Mouse (Mus musculus): ENCODE data around the gene Ldlrad3. TPM values are rescaled to one million over a fixed set of nuclear protein-coding genes. Genes with fewer than 3 reads are reported as not detected.
A peak's percentile ranks its signal among the peaks of the same experiment; 100 is the strongest.

The Ldlrad3 gene
- polyA plus RNA-seq, 1 experiment from 2014 or later, result 7.2 TPM

DNA sequence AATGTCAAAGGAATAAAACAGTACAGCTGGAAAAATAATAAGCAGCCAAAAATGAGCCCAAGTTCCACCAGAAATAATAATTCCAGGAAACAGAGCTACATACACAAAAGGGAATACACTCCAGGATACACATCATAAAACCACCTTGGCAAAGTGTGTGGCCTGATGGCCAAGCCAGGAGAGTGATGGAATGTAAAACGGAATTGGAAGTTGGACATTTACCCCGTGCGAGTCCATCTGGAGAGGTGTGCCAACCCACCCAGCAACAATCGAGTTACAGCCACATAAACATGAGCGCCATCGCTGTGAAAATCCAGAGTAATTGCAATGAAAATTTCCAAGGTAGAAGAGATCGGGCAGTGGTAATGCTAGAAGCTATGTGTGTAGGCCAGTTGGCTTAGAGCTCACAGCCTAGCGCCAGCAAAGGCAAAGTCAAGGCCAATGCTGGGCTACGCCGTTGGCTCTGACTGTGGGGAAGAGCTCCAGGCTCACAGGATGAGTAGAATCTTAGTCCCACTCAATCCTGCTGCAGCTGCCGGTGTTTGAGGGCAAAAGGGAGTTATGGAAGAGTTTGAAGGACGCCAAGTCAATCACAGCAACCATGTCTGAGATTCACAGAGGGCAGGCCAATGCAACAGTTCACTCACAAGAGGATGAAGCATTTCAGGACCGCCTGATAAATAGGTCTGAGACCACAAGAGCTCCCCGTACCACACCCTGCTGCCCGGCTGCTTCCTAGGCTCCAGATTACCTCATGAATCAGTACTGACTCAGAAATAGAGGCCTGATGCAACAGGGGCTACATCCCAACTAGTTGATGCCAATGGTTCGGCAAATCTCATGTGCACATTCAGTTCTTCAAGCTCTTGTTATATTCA is 7.0 kb upstream of the Ldlrad3 start:
- Histone ChIP-seq H3K9ac (ENCODE audit: low read depth, low read length) (no peak overlapping the region), H3K4me3 (ENCODE audit: low read depth, low read length) (no peak overlapping the region), H3K27me3 (ENCODE audit: control insufficient read depth, insufficient read depth, low read depth, low read length) (no peaks in the 10 kb centered on the region), H3K4me2 (ENCODE audit: low read depth, low read length) (no peak overlapping the region), H3K9me3 (replicated peaks; ENCODE audit: control insufficient read depth, low read length) (no peaks in the 10 kb centered on the region), H3K4me1 (ENCODE audit: control insufficient read depth, low read depth, low read length) (no peaks in the 10 kb centered on the region; the same call in none of the 2 replicates), H3K36me3 (ENCODE audit: control insufficient read depth, insufficient read depth) (no peaks in the 10 kb centered on the region), H3K27ac (ENCODE audit: low read length) (no peak overlapping the region)
- ATAC-seq (ENCODE audit: low read depth), result no peak
- 56% methylated on average over 16 of the region's 16 CpGs for WGBS (ENCODE audit: insufficient replicate concordance)

DNA sequence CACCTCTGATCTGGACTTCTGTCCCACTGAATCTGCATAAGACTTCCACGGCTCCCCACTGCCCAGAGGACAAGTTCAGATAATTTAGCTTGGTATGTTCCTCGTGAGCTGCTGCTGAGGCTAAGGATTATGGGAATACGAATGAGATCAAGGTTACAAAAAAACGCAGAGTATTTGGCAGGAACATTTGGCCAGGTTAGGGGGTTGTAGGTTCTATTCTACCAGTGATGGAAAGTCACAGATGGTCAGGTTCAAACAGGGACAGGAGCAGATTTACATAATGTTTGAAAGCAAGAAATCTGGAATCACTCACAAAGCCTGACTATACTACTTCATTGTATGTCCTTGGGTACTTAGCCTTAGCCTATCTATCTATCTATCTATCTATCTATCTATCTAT is 5.6 kb upstream of the Ldlrad3 start:
- H3K4me2 ChIP-seq (ENCODE audit: low read depth, low read length), result no peak overlapping the region
- no peak for ATAC-seq (ENCODE audit: low read depth)
- WGBS (ENCODE audit: insufficient replicate concordance), result 62% methylated on average over 4 of the region's 4 CpGs
- H3K4me1 ChIP-seq (ENCODE audit: control insufficient read depth, low read depth, low read length), result no peaks in the 10 kb centered on the region; the same call in none of the 2 replicates
- H3K4me3 ChIP-seq (ENCODE audit: low read depth, low read length), result no peak overlapping the region
- no peaks in the 10 kb centered on the region for H3K36me3 ChIP-seq (ENCODE audit: control insufficient read depth, insufficient read depth)
- H3K9me3 ChIP-seq (replicated peaks; ENCODE audit: control insufficient read depth, low read length), result no peaks in the 10 kb centered on the region
- no peaks in the 10 kb centered on the region; the same call in 1 of the 2 replicates for H3K27me3 ChIP-seq (ENCODE audit: control insufficient read depth, insufficient read depth, low read depth, low read length)
- H3K27ac ChIP-seq (ENCODE audit: low read length), result no peak overlapping the region
- H3K9ac ChIP-seq (ENCODE audit: low read depth, low read length), result no peak overlapping the region

DNA sequence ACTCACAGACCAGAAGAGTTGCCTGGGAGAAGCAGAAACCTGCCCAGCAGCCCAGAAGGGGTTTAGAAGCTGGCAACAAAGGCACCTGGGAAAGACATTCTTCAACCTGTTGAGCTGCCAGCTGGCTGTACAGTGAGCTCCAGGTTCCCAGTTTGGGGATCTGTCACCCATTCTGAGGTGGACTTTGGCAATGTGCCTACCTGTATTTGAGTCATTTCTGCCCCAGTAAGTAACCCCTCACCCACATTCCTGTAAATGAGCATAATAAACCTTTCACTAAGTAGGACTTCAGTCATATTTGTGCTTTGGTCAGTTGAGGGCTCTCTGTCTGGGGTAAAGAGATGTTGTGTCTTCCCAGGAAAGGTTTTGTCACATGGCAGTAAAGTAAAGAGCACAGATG is 4.8 kb upstream of the Ldlrad3 start:
- H3K27me3 ChIP-seq (ENCODE audit: control insufficient read depth, insufficient read depth, low read depth, low read length), result peaks cover 5% of the 10 kb centered on the region

DNA sequence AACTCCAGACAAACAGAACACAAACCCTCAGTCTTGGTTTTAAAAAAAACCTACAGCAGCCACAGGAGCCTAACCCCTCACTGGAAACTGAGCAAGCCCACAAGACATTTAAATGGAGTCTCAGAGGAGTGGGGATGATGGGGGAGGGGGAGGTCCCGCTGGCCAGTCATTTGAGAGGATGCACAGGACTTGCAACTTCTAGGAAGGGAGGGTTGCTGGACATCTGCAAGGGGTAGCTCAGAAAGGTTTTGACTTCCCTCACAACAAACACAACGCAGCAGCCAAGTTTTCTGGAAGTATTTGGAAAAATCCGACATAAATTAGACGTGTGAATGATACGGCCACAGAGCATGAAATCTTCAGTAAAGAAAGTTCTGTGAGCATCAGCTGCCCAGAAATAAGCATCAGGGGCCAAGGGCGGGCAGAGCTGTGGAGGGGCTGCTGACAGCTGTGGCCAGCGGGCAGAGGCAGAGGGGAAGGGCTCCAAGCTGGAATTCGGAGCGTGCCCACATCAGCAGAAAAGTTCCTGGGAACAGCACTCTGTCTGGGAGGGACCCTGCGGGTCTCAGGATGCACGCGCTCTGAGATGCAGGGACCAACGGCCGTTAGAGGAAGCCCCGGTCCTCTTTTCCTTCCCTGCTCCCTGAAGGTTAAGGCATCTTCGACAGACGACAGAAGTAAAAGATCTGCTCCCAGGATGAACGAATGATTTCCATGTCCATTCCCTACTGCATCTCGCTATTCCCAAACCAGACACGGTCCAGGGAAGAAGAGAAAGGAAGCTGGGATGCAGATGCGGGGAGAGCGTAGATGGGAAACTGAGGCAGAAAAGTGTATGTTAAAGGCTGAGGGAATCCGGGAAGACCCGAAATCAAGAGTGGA is 875 bp downstream of the Ldlrad3 start:
- WGBS (ENCODE audit: insufficient replicate concordance), result 4% methylated on average over 24 of the region's 24 CpGs
- Histone ChIP-seq H3K9me3 (replicated peaks; ENCODE audit: control insufficient read depth, low read length) (no peaks in the 10 kb centered on the region), H3K9ac (ENCODE audit: low read depth, low read length) (peak overlapping the region; percentile 67), H3K27me3 (ENCODE audit: control insufficient read depth, insufficient read depth, low read depth, low read length) (peaks cover 21% of the 10 kb centered on the region), H3K4me1 (ENCODE audit: control insufficient read depth, low read depth, low read length) (peaks cover 2% of the 10 kb centered on the region; the same call in 1 of the 2 replicates), H3K27ac (ENCODE audit: low read length) (no peak overlapping the region; the same call in 1 of the 2 replicates), H3K36me3 (ENCODE audit: control insufficient read depth, insufficient read depth) (no peaks in the 10 kb centered on the region), H3K4me3 (ENCODE audit: low read depth, low read length) (peak overlapping the region; percentile 68), H3K4me2 (ENCODE audit: low read depth, low read length) (peak overlapping the region; percentile 71)
- ATAC-seq (ENCODE audit: low read depth), result no peak

More for the DNA sequence above, 4.8 kb upstream of the Ldlrad3 start:
- Histone ChIP-seq H3K27ac (ENCODE audit: low read length) (no peak overlapping the region), H3K36me3 (ENCODE audit: control insufficient read depth, insufficient read depth) (no peaks in the 10 kb centered on the region), H3K9me3 (replicated peaks; ENCODE audit: control insufficient read depth, low read length) (no peaks in the 10 kb centered on the region), H3K4me1 (ENCODE audit: control insufficient read depth, low read depth, low read length) (peaks cover 2% of the 10 kb centered on the region; the same call in 1 of the 2 replicates), H3K4me3 (ENCODE audit: low read depth, low read length) (no peak overlapping the region), H3K9ac (ENCODE audit: low read depth, low read length) (no peak overlapping the region), H3K4me2 (ENCODE audit: low read depth, low read length) (no peak overlapping the region)
- no peak for ATAC-seq (ENCODE audit: low read depth)

DNA sequence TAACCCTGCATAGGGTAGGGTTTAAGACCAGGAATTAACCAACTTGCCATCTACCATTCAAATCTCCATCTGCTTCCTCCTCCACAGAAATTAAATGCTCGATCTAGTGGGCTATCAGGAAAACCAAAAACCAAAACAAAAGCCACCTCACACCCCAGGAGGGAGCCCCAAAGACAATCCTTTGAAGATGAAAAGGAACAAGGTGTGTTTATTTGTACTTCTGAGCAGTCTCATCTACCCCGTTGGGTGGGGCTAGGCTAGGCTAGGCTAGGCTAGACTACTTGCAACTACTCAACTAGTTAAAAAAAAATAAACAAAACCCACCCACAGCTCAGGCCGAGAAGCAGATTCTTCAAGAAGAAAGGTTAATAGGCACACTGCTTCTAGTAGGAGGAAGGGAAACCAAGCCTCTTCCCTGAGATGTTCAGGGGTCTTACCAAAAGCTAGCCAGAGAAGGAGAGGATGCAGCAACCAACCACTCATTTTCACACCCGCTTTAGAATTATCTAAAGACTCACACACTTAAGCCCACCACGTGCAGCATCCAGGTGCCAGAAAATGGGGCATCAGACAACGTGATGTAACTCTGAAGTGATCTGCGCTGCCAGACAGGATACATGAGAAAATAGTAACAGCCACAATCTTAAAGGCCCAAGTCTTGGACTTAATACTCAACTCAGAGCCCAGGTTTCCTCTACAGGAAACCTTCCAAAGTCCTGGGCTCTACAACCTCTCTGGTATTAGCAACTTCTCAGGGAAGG is 2.3 kb downstream of the Ldlrad3 start:
- Histone ChIP-seq H3K4me2 (ENCODE audit: low read depth, low read length) (no peak overlapping the region), H3K36me3 (ENCODE audit: control insufficient read depth, insufficient read depth) (no peaks in the 10 kb centered on the region), H3K4me1 (ENCODE audit: control insufficient read depth, low read depth, low read length) (peaks cover 2% of the 10 kb centered on the region; the same call in 1 of the 2 replicates), H3K27me3 (ENCODE audit: control insufficient read depth, insufficient read depth, low read depth, low read length) (peaks cover 21% of the 10 kb centered on the region), H3K9ac (ENCODE audit: low read depth, low read length) (no peak overlapping the region), H3K27ac (ENCODE audit: low read length) (no peak overlapping the region), H3K4me3 (ENCODE audit: low read depth, low read length) (no peak overlapping the region), H3K9me3 (replicated peaks; ENCODE audit: control insufficient read depth, low read length) (no peaks in the 10 kb centered on the region)
- ATAC-seq (ENCODE audit: low read depth), result no peak
- WGBS (ENCODE audit: insufficient replicate concordance), result 44% methylated on average over 7 of the region's 7 CpGs

DNA sequence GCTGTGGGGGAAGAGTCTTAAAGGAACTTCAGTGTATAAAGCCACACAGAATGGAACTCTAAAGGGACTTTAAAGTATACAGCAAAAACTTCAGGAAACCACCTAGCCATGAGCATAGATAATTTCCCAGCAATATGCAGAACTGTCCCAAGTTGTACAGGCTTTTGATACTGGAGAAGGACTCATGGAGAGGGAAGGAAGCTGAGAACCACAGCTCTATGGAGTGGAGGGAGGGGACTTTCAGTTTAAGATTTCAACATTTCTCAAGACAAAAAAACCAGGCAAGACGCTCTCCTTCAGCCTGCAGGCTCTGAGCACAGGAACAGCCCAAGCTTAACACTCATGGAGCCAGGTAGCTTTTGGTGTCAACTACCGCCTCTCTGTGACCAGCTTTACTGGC is 4.7 kb downstream of the Ldlrad3 start:
- H3K27me3 ChIP-seq (ENCODE audit: control insufficient read depth, insufficient read depth, low read depth, low read length), result peaks cover 21% of the 10 kb centered on the region
- no peak overlapping the region for H3K9ac ChIP-seq (ENCODE audit: low read depth, low read length)
- H3K27ac ChIP-seq (ENCODE audit: low read length), result no peak overlapping the region
- H3K9me3 ChIP-seq (replicated peaks; ENCODE audit: control insufficient read depth, low read length), result no peaks in the 10 kb centered on the region
- WGBS (ENCODE audit: insufficient replicate concordance), result 26% methylated on average over 2 of the region's 2 CpGs
- no peak overlapping the region for H3K4me3 ChIP-seq (ENCODE audit: low read depth, low read length)
- no peak for ATAC-seq (ENCODE audit: low read depth)
- H3K4me2 ChIP-seq (ENCODE audit: low read depth, low read length), result 0 out of 2 replicates have a peak overlapping the region, but pooled peaks have one; percentile 4
- H3K4me1 ChIP-seq (ENCODE audit: control insufficient read depth, low read depth, low read length), result no peaks in the 10 kb centered on the region; the same call in 1 of the 2 replicates
- no peaks in the 10 kb centered on the region for H3K36me3 ChIP-seq (ENCODE audit: control insufficient read depth, insufficient read depth)

DNA sequence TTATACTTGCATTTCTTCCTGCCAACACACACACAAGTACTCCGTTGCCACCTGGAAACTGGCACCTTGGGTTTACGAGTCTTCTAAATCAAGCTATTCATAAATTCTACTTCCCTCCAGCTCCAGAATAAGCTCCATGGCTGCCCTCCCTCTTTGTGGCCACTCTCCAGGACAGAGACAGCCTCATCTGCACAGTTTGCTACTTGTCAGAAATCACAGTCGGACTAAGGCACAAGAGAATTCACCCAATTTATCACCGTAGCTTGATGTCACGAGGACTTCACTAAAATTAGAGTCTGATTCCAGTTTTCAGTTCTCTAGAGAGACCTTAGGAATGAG is 9.8 kb downstream of the Ldlrad3 start:
- Histone ChIP-seq H3K9me3 (replicated peaks; ENCODE audit: control insufficient read depth, low read length) (no peaks in the 10 kb centered on the region), H3K27ac (ENCODE audit: low read length) (no peak overlapping the region), H3K4me3 (ENCODE audit: low read depth, low read length) (no peak overlapping the region), H3K4me1 (ENCODE audit: control insufficient read depth, low read depth, low read length) (no peaks in the 10 kb centered on the region), H3K27me3 (ENCODE audit: control insufficient read depth, insufficient read depth, low read depth, low read length) (no peaks in the 10 kb centered on the region), H3K9ac (ENCODE audit: low read depth, low read length) (no peak overlapping the region), H3K4me2 (ENCODE audit: low read depth, low read length) (no peak overlapping the region), H3K36me3 (ENCODE audit: control insufficient read depth, insufficient read depth) (no peaks in the 10 kb centered on the region)
- WGBS (ENCODE audit: insufficient replicate concordance), result 73% methylated on average over 5 of the region's 5 CpGs
- no peak for ATAC-seq (ENCODE audit: low read depth)

DNA sequence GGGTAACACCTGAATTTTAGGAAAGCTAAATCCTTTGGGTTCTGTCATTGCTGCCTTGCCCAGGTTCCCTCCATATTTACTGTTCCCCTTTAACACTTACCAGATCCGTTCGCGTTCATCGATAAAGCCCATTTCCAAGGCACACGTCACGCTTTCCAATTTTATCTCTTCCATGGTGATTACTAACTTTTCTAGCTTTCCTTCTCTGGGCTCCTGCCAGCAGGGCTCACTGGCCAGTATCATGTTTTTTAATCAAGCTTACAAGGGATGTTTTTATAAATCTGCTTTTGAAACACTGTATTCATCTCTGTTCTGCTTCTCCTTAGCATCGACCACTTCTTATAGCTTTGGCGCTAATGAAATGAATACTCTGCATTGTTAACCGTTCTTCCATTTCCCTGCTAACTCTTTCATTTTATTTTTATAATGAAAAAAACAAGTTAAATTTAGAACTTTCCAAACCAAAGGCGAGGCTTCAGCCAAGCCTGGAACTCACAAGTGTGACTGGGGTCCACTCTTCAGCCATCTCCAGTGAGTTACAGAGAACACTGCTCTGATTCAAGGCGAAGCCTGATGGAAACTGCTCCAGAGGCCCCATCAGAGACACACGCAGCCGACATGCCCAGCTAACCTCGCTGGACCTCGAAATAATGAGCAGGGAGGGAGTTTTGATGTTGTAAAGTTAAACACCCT is 10.3 kb downstream of the Ldlrad3 start:
- ATAC-seq (ENCODE audit: low read depth), result no peak
- no peaks in the 10 kb centered on the region for H3K36me3 ChIP-seq (ENCODE audit: control insufficient read depth, insufficient read depth)
- no peaks in the 10 kb centered on the region for H3K9me3 ChIP-seq (replicated peaks; ENCODE audit: control insufficient read depth, low read length)
- H3K4me1 ChIP-seq (ENCODE audit: control insufficient read depth, low read depth, low read length), result no peaks in the 10 kb centered on the region
- WGBS (ENCODE audit: insufficient replicate concordance), result 73% methylated on average over 15 of the region's 15 CpGs
- no peak overlapping the region for H3K9ac ChIP-seq (ENCODE audit: low read depth, low read length)
- no peak overlapping the region for H3K27ac ChIP-seq (ENCODE audit: low read length)
- no peak overlapping the region for H3K4me2 ChIP-seq (ENCODE audit: low read depth, low read length)
- H3K27me3 ChIP-seq (ENCODE audit: control insufficient read depth, insufficient read depth, low read depth, low read length), result no peaks in the 10 kb centered on the region
- no peak overlapping the region for H3K4me3 ChIP-seq (ENCODE audit: low read depth, low read length)
